Mouse (Mus musculus) lung, adult 18-20 months (tissue): ENCODE measurements around the gene Ubr2.

Experiments
- DNase-seq, 2 experiments: peaks; one replicate each; pipeline ENCODE4 v3.0.0; 2022; ENCODE audit warnings: mixed read lengths in 2 of 2

Gene Ubr2

DNA sequence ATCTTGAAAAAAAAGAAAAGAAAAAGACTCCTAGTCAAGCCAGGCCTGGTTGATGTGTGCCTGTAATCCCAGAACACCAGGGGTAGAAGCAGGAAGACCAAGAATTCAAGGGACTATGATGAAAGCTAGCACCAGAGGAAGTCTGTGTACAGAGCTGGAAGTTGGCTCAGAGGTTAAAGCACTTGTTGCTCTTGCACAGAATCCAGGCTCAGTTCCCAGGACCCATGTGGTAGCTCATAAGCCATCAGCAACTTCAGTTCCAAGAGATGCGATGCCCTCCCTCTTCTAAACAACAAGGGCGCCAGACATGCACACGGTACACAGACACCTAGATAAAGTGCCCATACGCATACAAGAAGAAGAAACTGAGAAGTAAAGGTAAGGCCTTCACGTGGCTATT lies 8.0 kb downstream of the Ubr2 start:
- no peak for DNase-seq

DNA sequence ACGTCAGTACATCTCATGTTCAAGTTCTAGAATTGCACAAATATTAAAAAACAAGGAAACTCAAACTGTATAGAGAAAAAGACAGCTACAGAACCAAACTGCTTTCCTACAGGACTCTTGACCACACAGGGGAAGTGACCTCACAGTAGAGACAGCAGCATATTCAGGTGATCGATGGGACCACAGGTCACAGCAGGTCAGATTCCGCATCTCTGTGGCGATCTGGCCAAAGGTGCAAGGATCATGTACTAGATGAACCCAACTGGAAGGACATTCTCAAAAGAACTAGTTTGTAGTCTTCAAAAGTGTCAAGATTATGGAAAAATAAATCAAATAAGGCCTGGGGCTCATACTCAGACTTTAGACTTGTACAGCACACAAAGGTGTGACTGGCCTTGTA lies 11.5 kb downstream of the Ubr2 start:
- DNase-seq, result no peak

DNA sequence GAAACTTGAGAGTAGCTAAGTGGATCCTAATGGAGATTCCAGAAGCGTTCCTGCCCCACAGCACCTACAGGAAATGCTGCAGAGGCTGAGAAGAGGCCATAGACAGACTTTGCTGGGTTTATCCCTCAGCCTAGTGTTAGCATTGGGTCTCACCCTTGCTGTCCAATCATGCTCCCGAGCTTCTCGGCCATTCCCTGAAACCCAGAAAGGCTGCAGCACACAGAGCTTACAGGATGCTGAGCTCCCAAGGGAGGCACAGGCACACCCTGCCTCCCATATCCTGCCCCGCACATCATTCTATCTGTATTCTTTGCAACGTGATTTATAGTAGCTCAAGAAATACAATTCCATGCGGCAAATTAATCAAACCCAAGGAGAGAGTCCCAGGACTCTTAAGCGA lies 13.9 kb downstream of the Ubr2 start:
- DNase-seq, result no peak

DNA sequence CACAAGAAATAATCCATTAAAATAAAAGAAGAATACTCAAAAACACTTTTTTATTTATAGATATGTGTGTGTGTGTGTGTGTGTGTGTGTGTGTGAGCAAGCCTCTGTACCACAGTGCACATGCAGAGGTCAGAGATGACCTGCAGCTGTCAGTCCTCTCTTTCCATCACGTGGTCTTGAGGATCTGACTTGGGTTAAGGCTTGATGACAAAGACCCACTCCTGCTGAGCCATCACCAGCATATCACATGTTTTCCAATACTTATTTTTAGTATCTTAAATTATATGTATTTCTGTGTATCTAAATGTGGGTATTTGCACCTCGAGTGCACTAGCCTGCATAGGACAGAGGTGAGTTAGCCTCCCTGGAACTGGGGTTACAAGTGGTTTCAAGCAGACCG lies 14.7 kb downstream of the Ubr2 start:
- DNase-seq, result no peak

DNA sequence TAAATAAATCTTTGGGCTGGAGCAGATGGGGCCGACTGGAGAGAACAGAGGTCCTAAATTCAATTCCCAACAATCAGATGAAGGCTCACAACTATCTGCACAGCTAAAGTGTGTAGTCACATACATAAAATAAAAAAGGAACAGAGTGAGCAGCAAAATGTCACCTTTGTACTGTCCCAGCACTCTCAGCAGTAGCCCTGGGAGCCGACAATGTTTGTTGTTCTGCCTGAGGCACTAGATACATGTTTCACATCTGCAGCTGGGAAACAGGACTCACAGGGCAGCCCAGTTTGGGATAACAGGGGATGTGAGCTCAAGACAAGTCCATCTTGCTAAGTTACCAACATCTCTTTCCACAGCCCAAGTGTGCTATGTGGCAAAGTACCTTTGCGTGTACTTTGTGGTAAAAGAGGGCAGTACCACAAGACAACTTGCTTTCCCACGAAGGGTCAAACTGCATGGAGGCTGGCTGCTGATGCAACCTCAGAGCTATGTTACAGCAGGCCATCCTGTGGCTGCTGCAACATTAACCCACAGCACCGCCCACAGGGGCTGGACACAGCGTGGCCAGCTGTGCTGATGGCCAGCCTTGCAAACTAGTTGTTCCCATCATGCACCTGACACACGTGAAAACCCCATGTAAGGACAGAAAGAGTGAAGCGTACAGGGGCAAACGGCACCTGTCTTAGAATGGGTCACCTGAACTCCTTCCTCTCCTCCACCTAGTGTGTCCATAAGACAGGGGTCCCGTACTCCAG lies 15.5 kb downstream of the Ubr2 start:
- peak; percentile 22 to 36 for DNase-seq

DNA sequence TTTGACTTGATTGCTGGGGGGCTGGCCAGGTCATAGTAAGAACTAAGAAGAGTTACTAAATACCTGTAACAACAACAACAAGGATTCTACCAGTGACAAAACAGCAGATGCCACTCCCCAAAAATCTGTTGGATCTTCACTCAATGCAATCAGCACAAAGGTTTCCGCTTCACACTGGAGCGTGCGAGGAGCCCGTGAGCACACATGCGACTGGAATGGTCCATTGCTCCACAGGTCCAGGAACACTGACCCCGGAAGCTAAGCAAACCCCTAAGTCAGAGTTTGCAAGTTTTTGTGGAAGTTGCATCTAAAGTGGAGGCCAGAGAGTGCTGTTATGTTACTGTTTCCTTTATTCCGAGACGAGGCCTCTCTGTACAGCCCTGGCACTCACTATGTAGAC lies 16.7 kb downstream of the Ubr2 start:
- DNase-seq, result no peak

DNA sequence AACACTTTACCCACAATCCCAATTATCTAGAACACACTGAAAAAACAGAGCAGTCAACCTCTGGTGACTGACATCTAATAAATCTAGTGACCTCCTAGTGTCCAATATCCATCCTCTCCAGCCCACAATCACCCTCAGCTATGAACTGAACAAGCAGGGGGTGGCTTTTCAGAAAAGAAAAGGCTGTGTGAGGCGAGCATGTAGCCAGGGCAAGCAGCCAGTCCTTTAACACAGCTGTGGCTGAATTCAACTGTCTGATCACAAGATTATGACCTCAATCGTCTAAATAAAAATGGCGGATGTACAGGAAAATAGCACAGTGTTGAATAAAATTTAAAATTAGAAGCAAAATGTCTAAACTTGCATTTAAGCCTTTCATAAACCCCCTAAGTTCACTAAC lies 22.7 kb downstream of the Ubr2 start:
- DNase-seq, result no peak

DNA sequence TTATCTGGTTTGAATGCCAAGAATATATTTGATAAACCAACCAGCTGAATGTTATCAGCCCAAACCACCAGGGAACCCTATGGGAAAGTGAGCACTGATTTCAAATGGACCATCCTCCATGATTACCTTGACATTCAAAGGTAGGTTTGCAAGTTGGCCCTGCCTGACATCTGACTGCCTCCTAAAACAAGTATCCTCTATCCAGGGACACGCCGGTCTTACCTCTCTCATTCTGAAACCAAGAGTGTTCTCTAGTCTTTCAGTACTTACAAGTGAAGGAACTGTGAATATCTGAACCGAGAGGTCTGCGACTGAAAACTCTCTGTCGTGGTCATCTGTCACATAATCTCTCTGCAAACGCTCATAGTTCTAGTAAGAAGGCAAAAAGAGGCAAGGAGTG lies 30.3 kb downstream of the Ubr2 start:
- DNase-seq, result no peak

DNA sequence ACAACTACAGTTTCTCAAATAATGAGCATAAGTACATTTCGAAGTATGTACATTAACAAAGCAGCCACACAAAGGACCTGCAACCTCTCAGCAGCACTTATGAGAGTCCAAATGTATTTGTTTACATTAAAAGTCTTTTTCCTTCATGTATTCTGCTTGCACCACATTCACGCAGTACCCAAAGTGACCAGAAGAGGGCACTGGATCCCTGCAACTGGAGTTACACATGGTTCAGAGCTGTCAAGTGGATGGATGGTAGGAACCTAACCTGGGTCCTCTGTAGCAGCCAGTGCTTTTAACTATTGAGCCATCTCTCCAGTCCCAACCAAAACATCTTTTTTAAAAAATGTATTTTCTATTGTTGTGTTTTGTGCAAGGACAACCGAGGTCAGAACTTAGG lies 35.2 kb downstream of the Ubr2 start:
- peak; percentile 44 to 52 for DNase-seq

DNA sequence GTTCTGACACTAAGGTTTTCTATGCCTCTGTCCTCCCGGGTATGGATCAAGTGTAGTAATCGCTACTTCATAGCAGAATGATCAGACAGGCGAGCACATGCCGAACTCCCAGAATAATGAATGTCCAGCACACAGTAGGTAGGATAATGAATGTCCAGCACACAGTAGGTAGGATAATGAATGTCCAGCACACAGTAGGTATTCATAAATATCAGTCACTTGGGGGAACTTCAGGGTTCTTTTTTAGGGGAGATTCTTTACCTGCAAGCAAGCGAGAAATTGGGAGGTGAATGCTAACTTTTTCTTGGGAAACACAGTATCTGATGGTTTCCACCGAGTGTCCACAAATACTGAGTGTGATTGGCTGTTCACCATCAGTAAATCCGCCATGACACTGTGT lies 37.8 kb downstream of the Ubr2 start:
- no peak for DNase-seq

DNA sequence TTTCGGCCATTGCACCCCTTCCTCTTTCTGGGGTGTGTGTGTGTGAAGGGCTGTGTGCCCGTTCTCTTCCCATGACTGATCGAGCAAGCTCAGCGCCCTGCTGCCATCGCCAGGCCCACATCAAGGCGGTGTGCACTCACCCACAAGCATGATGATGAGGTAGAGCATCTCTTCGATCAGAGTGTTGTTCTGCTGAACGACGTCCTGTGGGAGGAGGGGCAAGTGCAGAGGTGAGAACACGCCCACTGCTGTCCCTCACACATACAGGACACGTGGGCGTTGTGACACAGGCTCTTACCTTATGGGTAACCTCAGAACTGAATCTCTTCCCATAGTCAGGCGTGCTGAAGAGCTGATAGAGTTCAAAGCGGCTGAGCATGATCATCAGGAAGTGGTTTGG lies 43.5 kb downstream of the Ubr2 start:
- no peak for DNase-seq

DNA sequence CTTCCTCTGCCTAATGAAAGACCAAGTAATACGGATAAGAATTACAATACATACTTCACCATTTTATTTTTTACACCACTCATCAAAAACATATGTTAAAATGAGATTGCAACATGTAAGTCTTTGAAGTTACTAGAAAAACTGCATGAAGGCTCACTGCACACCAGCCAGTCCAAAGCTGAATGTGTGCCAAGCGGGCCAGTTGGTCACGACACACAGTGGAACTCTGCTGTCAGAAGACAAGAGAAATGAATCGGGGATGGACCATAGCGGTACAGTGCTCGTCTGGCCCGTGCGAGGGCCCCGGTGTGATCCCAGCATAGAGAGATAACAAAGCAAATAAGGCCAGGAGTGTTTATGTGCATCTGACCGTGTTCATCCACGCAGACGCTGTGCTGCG lies 47.2 kb downstream of the Ubr2 start:
- DNase-seq, result no peak

DNA sequence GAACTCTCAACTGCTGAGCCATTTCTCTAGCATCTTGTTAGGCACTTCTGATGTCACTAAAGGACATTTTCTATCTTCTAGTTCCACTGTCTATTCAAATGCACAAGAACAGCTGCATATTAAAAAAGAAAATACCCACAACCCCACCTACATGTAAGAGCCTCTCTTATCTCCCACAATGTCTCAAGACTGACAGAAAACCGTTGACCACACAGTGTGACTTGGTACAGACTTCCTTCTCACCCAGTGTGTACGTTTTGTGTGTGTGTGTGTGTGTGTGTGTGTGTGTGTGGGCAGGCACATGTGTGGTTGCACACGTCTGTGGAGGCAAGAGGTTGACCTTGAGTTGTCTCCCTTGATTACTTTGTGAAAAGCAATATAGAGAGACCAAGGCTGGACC lies 48.2 kb downstream of the Ubr2 start:
- no peak for DNase-seq

DNA sequence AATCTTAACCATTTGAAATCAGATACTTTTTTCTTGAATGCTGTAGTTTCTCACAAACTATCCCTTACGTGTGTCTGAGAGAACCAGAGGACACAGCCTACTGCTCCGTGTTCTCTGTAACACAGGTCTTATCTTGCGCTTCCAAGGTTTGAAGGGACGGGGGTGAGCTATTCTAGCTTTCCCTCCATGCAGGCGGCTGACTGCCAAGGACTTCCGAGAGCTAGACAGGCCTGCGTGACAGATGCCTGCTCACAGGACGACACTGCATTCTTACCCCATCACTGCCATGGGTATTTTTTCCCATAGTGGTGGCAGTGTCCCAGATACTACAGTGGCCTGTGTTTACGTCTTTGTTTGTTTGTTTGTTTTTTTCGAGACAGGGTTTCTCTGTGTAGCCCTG lies 50.1 kb downstream of the Ubr2 start:
- no peak for DNase-seq

DNA sequence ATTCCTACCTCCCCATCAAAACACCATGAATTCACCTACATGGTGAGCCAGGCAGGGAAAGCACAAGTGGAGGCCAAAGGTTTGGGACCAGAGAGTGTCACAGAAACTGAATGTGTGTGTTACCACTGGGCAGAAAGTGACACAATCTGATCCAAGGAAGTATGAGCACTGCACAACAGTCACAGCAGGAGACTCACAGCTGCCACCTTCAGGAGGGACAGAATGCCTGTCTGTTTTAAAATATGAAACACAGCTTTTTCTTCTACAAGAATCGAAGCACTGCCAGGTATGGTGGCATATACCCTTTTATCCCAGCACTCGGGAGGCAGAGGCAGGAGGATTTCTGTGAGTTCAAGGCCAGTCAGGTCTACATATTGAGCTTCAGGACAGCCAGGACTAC lies 52.3 kb downstream of the Ubr2 start:
- DNase-seq, result no peak

DNA sequence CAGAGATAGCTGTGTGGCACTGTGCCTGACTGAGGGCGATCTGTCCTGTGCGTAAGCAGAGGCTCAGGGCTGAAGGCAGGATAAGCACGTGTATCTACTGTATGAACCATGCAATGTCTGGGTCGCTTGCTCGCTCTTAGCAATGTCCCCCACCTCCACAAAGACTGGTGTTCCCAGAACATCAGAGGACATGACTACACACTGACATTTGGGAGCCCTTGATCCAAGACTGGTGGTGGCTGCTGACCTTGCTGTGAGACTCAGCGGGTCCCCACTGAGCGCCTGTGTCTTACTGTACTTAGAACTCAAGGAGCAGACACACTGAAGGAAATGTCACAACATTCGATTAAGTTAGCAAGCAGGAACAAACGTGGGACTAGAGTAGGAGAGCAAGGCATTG lies 64.1 kb downstream of the Ubr2 start:
- DNase-seq, result no peak

DNA sequence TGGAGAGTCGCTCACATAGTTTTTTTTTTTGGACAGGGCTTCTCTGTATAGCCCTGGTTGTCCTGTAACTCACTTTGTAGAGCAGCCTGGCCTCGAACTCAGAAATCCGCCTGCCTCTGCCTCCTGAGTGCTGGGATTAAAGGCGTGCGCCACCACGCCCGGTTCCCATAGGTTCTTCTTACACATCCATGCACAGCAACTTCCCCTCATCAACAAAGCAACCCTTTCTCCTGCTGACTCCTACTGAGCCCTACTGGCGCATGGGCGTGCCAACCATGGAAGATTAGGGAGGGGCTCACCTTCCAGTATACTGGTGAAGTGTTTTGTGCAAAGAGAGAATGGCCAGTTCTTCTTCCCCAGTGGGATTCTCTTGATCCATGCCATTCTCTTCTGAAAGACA lies 67.9 kb downstream of the Ubr2 start:
- DNase-seq, result no peak

DNA sequence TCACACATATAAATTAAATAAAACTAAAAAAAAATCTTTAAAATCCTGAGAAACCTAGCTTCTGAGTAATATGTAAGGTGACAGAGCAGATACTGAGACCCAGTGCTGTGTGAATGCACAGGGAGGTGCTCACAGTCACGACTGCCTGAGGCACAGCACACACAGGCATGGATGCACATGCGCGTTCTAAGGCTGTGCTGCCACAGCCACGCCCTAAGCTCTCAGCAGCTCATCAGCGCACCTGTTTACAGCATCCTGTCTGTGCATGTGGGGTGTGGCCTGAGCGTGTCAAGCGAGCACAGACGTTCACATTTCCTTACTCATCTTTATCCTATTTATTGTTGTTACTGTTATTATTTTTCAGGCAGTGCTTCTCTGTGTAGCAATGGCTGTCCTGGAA lies 69.9 kb downstream of the Ubr2 start:
- DNase-seq, result no peak

DNA sequence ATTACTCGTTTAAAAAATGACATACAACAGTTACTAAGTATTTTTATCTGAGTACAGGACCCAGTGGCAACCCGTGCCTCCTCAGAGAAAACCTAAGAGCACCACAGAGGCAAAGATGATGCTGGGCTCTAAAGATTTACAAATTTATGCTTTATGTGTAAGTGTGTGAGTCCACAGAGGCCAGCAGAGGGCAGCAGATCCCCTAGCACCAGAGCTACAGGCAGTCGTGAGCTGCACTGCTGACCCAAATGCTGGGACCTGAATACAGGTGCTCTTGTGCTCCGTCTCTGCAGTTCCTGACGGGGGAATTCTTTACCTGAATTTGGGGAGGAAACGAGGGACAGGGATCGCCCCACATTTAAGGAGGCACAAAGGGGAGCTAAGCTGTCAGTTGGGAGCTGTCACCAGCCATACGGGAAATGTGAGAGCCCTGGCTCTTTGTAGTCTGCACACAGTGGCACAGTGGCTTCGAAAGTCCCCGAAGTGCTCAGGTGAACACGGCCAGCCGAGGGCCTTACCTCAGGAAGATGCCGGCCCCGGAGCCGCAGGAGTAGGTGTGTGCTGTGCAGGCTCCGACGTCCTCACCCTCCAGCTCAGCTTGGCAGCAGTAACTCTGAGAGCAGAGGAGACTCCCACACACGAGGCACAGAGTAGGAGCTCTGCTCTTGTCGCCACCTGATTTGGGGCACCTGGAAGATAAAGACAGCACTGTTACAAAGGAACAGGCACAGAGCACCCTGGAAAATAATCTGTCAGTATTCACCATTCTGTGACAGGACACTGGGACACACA lies 76.6 kb downstream of the Ubr2 start:
- DNase-seq, result peak; percentile 31 to 46

DNA sequence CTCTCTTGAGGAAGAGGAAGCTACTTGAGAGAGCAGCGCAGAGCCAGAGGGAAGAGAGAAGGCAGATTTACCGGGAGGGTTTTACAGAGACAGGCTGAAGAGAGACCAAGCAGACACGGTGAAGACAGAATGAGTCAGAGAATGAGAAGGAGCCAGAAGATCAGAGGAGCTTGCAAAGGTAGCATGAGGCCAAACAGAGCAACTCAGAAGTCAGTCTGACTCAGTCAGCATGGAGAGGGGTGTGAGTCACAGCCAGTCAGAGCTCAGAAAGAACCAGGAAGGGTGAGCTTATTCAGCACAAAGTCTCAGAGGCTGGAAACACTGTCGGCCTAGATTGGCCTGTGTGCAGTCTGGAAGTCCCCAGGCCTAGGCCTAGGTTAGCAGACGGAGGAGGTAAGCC lies 77.4 kb downstream of the Ubr2 start:
- no peak for DNase-seq

DNA sequence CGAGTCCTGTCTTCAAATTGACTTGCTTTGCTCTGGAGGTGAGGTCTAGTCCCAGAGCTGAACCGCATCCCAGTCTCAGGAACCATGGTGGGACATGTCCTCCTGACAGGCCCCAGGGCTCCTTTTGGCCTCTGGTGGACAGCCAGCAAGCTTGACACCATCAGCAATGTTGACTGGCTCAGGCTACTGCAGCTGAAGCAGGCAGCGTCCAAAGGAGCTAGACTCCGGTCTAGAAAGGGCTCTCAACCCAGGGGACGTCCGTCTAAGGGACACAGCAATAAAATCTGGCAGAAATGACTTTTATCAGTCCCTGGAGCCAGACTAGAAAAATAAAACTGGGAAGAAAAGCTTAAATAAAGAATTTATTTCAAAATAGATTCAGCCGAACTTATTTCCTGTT lies 80.5 kb downstream of the Ubr2 start:
- no peak for DNase-seq

DNA sequence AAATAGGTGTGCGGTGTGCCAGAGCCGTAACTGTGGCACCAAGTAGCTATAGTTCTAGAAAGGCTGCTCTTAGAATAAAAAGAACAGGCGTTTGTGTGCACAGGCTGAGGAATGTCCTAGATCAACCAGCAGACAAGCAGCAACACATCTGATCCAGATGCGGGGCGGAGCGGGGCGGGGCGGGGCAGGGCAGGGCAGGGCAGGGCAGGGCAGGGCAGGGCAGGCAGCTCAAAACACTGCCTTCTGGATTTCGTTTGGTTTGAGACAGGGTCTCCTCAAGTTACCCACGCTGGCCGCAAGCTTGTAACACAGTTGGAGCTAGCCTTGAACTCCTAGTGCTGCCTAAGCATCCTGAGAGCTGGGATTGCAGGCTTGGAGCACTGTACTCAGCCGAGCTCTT lies 81.1 kb downstream of the Ubr2 start:
- no peak for DNase-seq

DNA sequence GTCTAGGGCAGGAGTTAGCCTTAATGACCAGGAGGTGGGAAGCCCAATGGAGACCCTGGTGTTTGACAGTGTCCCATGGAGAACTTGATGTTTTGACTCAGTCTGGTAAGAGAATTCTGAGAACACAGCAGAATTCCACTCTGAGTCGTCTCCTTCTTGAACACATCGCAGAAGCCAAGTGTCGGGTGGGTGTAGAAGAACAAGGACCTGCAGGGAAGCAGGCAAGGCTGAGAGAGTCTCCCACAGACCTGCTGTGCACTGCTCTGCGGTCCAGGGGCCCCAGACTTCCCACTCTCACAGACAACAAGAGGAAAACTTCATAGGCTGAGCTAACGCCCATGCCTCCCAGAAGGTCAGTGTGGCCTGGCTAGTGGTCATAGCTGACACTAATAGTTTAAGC lies 82.6 kb downstream of the Ubr2 start:
- DNase-seq, result no peak

DNA sequence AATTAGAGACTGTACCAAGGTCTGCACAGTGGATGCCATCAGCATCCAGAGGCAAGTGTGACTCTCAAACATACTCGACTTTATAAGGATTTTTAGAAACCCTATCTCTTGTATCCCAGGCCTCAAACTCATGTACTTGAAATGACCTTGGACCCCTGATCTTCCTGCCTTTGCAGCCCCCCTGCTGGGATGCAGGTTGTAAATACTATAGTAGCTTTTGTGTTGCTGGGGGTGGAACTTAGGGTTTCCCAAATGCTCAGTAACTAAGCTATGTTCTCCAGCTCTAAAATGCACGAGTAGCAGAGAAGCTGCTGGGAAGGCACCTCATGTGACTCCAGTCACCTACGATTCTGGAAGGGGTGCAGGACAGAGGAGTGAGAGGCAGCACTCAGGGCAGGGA lies 83.4 kb downstream of the Ubr2 start:
- no peak for DNase-seq

DNA sequence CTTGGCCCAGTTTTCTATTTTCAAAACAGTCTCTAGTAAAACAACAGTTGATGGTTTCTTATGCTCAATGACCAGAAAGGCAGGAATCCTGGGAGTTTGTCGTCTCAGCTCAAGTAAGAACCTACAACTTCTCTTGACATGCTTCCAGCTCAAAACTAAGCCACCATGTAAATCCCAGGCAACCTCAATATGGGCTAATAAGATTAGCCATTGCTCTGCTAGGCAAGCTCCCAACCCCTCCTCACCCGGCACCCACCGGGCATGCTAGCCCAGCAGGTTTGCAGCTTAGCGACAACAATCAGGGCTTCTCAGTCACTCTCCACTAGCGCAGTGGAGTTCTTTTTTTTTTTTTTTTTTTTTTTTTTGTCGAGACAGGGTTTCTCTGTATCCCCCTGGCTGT lies 84.2 kb downstream of the Ubr2 start:
- no peak for DNase-seq
